8 mouse cellular contexts compared by ENCODE assay signal in the genomic region with DNA sequence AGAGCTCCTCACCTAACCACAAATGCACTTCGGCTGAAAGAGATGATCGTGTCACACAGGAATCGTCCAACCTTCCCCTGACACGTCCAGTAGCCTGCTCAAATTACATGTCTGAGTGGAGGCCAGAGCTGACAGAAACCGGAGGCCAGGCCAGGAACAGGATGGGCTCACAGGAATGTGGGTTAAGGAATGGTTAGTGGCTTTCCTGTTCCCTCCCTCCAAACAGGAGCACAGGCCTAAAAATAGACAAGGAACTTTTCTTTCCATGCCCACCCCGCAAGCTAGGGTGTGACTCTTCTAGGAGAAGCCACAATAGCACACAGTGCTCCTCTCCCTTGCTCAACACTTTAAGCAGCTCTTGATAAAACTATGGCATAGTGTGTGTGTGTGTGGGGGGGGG.
A peak's percentile ranks its signal among the peaks of the same experiment; 100 is the strongest.
DNase-seq lines count a peak whose midpoint lies in the region; ATAC-seq and TF ChIP-seq lines count a peak whose summit lies in the region.
"Had no signal": no experiment of that assay in that cellular context is flagged by ENCODE, and none has a peak within 500 bp of the region (broad histone marks: within the 10 kb centered on the region; RNA-seq: fewer than 3 reads in every experiment).

No protein-coding gene starts in this region.

- peak; percentile 76 for DNase-seq in gastrocnemius, adult 2 months
- DNase-seq in heart, postnatal 4 days: peak; percentile 60
- peak; percentile 41 for DNase-seq in lung, postnatal 10 days
- no peak for DNase-seq in cerebellum, postnatal 10 days
- DNase-seq in adrenal gland, adult 8-10 months: no peak
- DNase-seq: spleen, adult 18-20 months had no signal

- H3K4me3 ChIP-seq in gastrocnemius, adult 2 months: no peak overlapping the region

- TF ChIP-seq CTCF in gastrocnemius, adult 2 months (IDR thresholded peaks at IDR 0.05): no peak

- H3K27ac ChIP-seq in gastrocnemius, adult 2 months: peak overlapping the region; percentile 62

- intact Hi-C loops in gastrocnemius, adult 2 months (cut with DNase I): loop anchor here (2.0 to 5.0 kb wide), 3 partner anchors 173 to 303 kb away; partner anchors contain the start of gene Utrn

- ATAC-seq in common myeloid progenitor, adult 5-6 weeks (replicated peaks; ENCODE audit: low read depth, poor library complexity, severe bottlenecking): peak; percentile 81
- ATAC-seq in monocyte, adult 5-6 weeks (replicated peaks; ENCODE audit: insufficient number of reproducible peaks, low FRiP score, low TSS enrichment, poor library complexity, severe bottlenecking): no peak

Comparison
In these comparisons a context has a peak if more than half of its experiments do, and no peak if none do; other contexts are left out.
1. DNase-seq: peak in gastrocnemius, adult 2 months (single experiment), heart, postnatal 4 days (single experiment) and lung, postnatal 10 days (single experiment); none in cerebellum, postnatal 10 days (0 of 2) and adrenal gland, adult 8-10 months (single experiment).